Mouse (Mus musculus): ENCODE data around the gene Insrr. TPM values are rescaled to one million over a fixed set of nuclear protein-coding genes. Genes with fewer than 3 reads are reported as not detected.

The Insrr gene
- 0.09 and 0.16 TPM in 2 replicates for polyA plus RNA-seq (2015; fragmentation: Nextera tagmentation; extraction: Ambion mirVana)

- peaks cover 24% of the 10 kb centered on the region for H3K4me1 ChIP-seq
- peak within 1 kb of the TSS; percentile 29 for H3K9ac ChIP-seq
- WGBS, result 1% methylated on average over 29 of the region's 29 CpGs
- H3K27ac ChIP-seq, result no peak within 1 kb of the TSS
- no peaks in the 10 kb centered on the region for H3K36me3 ChIP-seq
- ATAC-seq (ENCODE audit: borderline replicate concordance, extremely low read depth, low FRiP score, low TSS enrichment), result no peak
- no peaks in the 10 kb centered on the region for H3K9me3 ChIP-seq
- H3K4me2 ChIP-seq, result peak within 1 kb of the TSS; percentile 67
- H3K27me3 ChIP-seq, result peaks cover 100% of the 10 kb centered on the region
- peak within 1 kb of the TSS; percentile 34 for H3K4me3 ChIP-seq
Observed at GRCm38 (mm10) chr3:87796736-87797334, at the start of gene Insrr. Insrr (plus strand) TSS chr3:87796951.

GRCm38 (mm10) chr3:87748431-87748830, 48.3 kb upstream of the Insrr start, which contains the start of gene Lrrc71:
Lrrc71 (minus strand) TSS chr3:87748625.
- no peak within 1 kb of the TSS for H3K4me2 ChIP-seq
- no peak within 1 kb of the TSS for H3K27ac ChIP-seq
- 0 out of 2 replicates have a peak, but pooled peaks have one; percentile 25 for ATAC-seq (ENCODE audit: borderline replicate concordance, extremely low read depth, low FRiP score, low TSS enrichment)
- no peaks in the 10 kb centered on the region for H3K9me3 ChIP-seq
- H3K9ac ChIP-seq, result no peak within 1 kb of the TSS
- no peak within 1 kb of the TSS for H3K4me3 ChIP-seq
- peaks cover 19% of the 10 kb centered on the region for H3K4me1 ChIP-seq
- H3K27me3 ChIP-seq, result no peaks in the 10 kb centered on the region
- WGBS, result 33% methylated on average over 13 of the region's 13 CpGs
- peaks cover 7% of the 10 kb centered on the region for H3K36me3 ChIP-seq

DNA sequence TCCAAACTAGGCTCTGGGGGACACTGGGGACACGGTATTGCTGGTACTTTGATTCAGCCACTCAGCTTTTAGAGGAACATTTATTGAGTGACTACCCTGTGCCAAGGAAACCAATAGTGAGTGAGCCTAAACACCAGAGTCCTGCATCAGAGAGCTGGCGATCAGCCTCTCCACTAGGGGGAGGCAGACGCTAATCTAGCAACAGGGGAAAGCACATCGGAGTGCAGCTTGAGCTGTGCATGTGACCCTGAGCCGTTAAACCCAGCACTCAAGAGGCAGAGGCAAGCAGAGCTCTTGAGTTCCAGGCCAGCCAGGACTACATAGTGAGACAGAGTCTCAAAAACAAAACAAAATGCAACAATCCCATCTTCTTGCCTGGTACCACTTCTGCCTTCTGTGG, 47.7 kb upstream of the Insrr start:
- Histone ChIP-seq H3K9me3 (no peaks in the 10 kb centered on the region), H3K4me1 (peaks cover 19% of the 10 kb centered on the region), H3K27ac (no peak overlapping the region), H3K27me3 (no peaks in the 10 kb centered on the region), H3K9ac (no peak overlapping the region), H3K4me3 (no peak overlapping the region), H3K36me3 (peaks cover 12% of the 10 kb centered on the region), H3K4me2 (no peak overlapping the region)
- 15% methylated on average over 5 of the region's 5 CpGs for WGBS
- ATAC-seq (ENCODE audit: borderline replicate concordance, extremely low read depth, low FRiP score, low TSS enrichment), result no peak; the same call in 1 of the 2 replicates

- Histone ChIP-seq H3K9ac (no peak overlapping the region), H3K4me2 (no peak overlapping the region), H3K27ac (no peak overlapping the region), H3K4me1 (peaks cover 16% of the 10 kb centered on the region), H3K36me3 (peaks cover 18% of the 10 kb centered on the region), H3K27me3 (no peaks in the 10 kb centered on the region), H3K4me3 (no peak overlapping the region), H3K9me3 (no peaks in the 10 kb centered on the region)
- ATAC-seq (ENCODE audit: borderline replicate concordance, extremely low read depth, low FRiP score, low TSS enrichment), result no peak
- 84% methylated on average over 12 of the region's 12 CpGs for WGBS
Observed at GRCm38 (mm10) chr3:87749977-87750376, 46.8 kb upstream of the Insrr start.

DNA sequence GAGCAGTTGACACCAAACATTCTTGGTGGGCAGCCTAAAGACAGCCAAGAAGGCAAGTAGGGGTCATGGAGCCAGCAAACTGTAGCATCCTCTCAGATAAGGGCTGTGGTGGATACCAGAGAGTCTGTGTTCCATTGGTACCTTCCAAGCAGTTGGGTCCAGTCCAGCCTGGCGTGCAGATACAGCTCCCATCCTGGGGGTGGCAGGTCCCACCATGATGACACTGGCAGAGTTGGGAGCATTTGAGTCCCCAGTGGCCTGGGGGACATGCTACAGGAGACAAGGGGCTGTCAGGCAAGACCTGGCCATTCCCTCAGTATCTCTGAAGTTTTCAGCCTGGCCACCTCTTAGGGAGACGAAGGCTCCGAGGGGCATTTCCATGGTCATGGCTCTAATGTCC, 44.2 kb upstream of the Insrr start:
- no peaks in the 10 kb centered on the region for H3K27me3 ChIP-seq
- no peak overlapping the region for H3K27ac ChIP-seq
- no peak overlapping the region for H3K9ac ChIP-seq
- H3K4me2 ChIP-seq, result no peak overlapping the region
- H3K36me3 ChIP-seq, result peaks cover 18% of the 10 kb centered on the region
- H3K9me3 ChIP-seq, result no peaks in the 10 kb centered on the region
- ATAC-seq (ENCODE audit: borderline replicate concordance, extremely low read depth, low FRiP score, low TSS enrichment), result no peak
- H3K4me1 ChIP-seq, result peaks cover 10% of the 10 kb centered on the region
- WGBS, result 82% methylated on average over 3 of the region's 3 CpGs
- no peak overlapping the region for H3K4me3 ChIP-seq

GRCm38 (mm10) chr3:87753829-87754228, 42.9 kb upstream of the Insrr start:
- Histone ChIP-seq H3K9ac (no peak overlapping the region), H3K4me1 (peaks cover 7% of the 10 kb centered on the region; the same call in 1 of the 2 replicates), H3K4me2 (no peak overlapping the region), H3K9me3 (no peaks in the 10 kb centered on the region), H3K4me3 (no peak overlapping the region), H3K27me3 (no peaks in the 10 kb centered on the region), H3K27ac (no peak overlapping the region), H3K36me3 (peaks cover 21% of the 10 kb centered on the region)
- 87% methylated on average over 13 of the region's 13 CpGs for WGBS
- ATAC-seq (ENCODE audit: borderline replicate concordance, extremely low read depth, low FRiP score, low TSS enrichment), result no peak

GRCm38 (mm10) chr3:87755964-87756363, 40.8 kb upstream of the Insrr start:
- H3K9ac ChIP-seq, result 0 out of 2 replicates have a peak overlapping the region, but pooled peaks have one; percentile 16
- H3K36me3 ChIP-seq, result peaks cover 27% of the 10 kb centered on the region
- WGBS, result 7% methylated on average over 24 of the region's 24 CpGs
- peaks cover 12% of the 10 kb centered on the region; the same call in 1 of the 2 replicates for H3K4me1 ChIP-seq
- H3K27me3 ChIP-seq, result no peaks in the 10 kb centered on the region
- peak overlapping the region; percentile 2; the same call in 1 of the 2 replicates for H3K4me3 ChIP-seq
- ATAC-seq (ENCODE audit: borderline replicate concordance, extremely low read depth, low FRiP score, low TSS enrichment), result peak; percentile 78
- H3K4me2 ChIP-seq, result peak overlapping the region; percentile 47
- no peaks in the 10 kb centered on the region for H3K9me3 ChIP-seq
- H3K27ac ChIP-seq, result no peak overlapping the region

DNA sequence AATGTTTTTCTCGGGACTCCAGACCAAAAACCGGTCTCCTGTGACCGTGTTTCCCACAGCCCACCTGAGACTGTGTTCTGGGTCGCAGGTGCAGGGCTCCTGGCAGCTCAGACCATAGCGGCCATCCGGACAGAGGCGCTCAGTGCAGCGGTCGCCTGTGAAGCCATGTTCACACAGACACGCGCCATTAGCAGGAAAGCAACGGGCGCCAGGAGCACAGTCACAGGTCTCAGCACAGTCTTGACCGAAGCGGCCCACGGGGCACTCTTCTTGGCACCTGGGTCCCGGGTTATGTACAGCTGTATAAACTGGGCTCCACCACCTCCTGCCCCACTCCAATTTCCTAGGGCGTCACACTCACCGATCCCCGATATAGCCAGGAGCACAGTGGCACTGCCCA, 40.3 kb upstream of the Insrr start:
- Histone ChIP-seq H3K27ac (no peak overlapping the region), H3K27me3 (no peaks in the 10 kb centered on the region), H3K4me3 (no peak overlapping the region), H3K4me2 (peak overlapping the region; percentile 47), H3K4me1 (peaks cover 16% of the 10 kb centered on the region), H3K36me3 (peaks cover 25% of the 10 kb centered on the region), H3K9me3 (no peaks in the 10 kb centered on the region), H3K9ac (no peak overlapping the region)
- no peak for ATAC-seq (ENCODE audit: borderline replicate concordance, extremely low read depth, low FRiP score, low TSS enrichment)
- WGBS, result 57% methylated on average over 20 of the region's 20 CpGs

GRCm38 (mm10) chr3:87758641-87759040, 38.1 kb upstream of the Insrr start:
- Histone ChIP-seq H3K27ac (no peak overlapping the region), H3K4me2 (no peak overlapping the region), H3K4me1 (peaks cover 36% of the 10 kb centered on the region), H3K36me3 (peaks cover 19% of the 10 kb centered on the region), H3K9me3 (no peaks in the 10 kb centered on the region), H3K4me3 (no peak overlapping the region), H3K9ac (no peak overlapping the region), H3K27me3 (no peaks in the 10 kb centered on the region)
- no peak for ATAC-seq (ENCODE audit: borderline replicate concordance, extremely low read depth, low FRiP score, low TSS enrichment)
- 42% methylated on average over 4 of the region's 5 CpGs for WGBS

GRCm38 (mm10) chr3:87761408-87762375, 35.1 kb upstream of the Insrr start:
- ATAC-seq (ENCODE audit: borderline replicate concordance, extremely low read depth, low FRiP score, low TSS enrichment), result no peak
- no peak overlapping the region; the same call in 1 of the 2 replicates for H3K27ac ChIP-seq
- 56% methylated on average over 20 of the region's 20 CpGs for WGBS

GRCm38 (mm10) chr3:87763202-87763601, 33.5 kb upstream of the Insrr start:
- Histone ChIP-seq H3K4me2 (peak overlapping the region; percentile 54), H3K4me1 (peaks cover 74% of the 10 kb centered on the region), H3K9me3 (no peaks in the 10 kb centered on the region), H3K9ac (peak overlapping the region; percentile 38), H3K27ac (peak overlapping the region; percentile 96), H3K4me3 (peak overlapping the region; percentile 24), H3K36me3 (peaks cover 6% of the 10 kb centered on the region; the same call in 1 of the 2 replicates), H3K27me3 (no peaks in the 10 kb centered on the region)
- 18% methylated on average over 4 of the region's 4 CpGs for WGBS
- no peak for ATAC-seq (ENCODE audit: borderline replicate concordance, extremely low read depth, low FRiP score, low TSS enrichment)

More at GRCm38 (mm10) chr3:87761408-87762375, 35.1 kb upstream of the Insrr start:
- Histone ChIP-seq H3K4me3 (no peak overlapping the region), H3K36me3 (peaks cover 9% of the 10 kb centered on the region; the same call in 1 of the 2 replicates), H3K4me2 (no peak overlapping the region), H3K4me1 (peaks cover 60% of the 10 kb centered on the region), H3K9ac (0 out of 2 replicates have a peak overlapping the region, but pooled peaks have one; percentile 4), H3K9me3 (no peaks in the 10 kb centered on the region), H3K27me3 (no peaks in the 10 kb centered on the region)
